Mouse (Mus musculus) cerebellum, adult 2 months (tissue): ENCODE results near the gene Ushbp1.

Source experiments
- CTCF ChIP-seq: fragments of 200-500 bp; IDR thresholded peaks from 2 replicates; pipeline ENCODE4 v1.5.1; 2011; ENCODE audit warnings: low read depth, mild to moderate bottlenecking, control low read depth, low read length, moderate library complexity, borderline replicate concordance; ENCODE audit not compliant: insufficient read depth
- POLR2A ChIP-seq: fragments of 200-500 bp; IDR thresholded peaks from 2 replicates; pipeline ENCODE4 v1.6.1; 2011; ENCODE audit warnings: low read length, control low read depth, borderline replicate concordance; ENCODE audit not compliant: insufficient read depth

DNA sequence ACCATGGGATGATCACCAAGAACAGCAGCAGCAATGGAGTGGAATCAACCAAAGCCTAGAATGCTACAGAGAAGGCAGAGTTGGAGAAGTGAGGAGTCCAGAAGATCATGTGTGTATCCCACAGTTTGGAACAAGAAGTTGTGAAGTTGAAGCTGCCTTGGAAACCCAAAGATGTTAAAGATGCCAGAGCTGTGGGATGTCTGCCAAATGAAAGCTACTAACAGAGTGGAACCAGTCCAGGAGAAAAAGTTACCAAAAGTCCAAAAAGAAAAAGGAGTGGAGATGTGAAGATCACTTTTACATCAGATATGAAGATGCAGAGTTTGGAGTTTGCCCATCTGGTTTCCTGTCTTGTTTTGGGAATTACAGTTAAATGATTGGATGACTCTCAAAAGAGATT lies 26.5 kb upstream of the Ushbp1 start:
- no peak for TF ChIP-seq CTCF
- no peak for TF ChIP-seq POLR2A
